Mouse (Mus musculus): Measurements from ENCODE around the gene Gm20604. TPM values are rescaled to one million over a fixed set of nuclear protein-coding genes. Genes with fewer than 3 reads are reported as not detected.

The Gm20604 gene
- polyA plus RNA-seq (2014; fragmentation: Illumina TruSeq; extraction: RNeasy Lipid Tissue Mini Kit (QIAGEN cat#74804); ENCODE audit: low read depth, low replicate concordance) = 74.1 TPM

DNA sequence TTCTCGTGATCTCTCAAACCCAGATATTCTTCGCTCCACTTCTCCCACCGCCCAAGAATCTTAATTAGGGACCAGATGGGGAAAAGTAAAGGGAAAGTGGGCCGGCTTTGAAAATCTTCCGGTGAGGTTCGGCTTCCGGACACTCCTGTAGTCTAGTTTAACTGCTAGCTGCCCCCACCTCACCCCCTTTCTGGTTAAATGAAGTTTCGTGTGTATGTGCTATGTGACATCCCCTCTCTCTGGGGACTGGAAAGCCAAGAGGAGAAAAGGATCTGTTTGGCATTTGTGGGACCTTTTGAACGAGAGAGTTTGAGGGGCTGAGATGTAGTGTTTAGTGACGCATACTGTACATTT, at the start of gene Gm20604:
Gene Gm20604 (minus strand): TSS at position 270 of the 354 bp plus-strand sequence.

DNA sequence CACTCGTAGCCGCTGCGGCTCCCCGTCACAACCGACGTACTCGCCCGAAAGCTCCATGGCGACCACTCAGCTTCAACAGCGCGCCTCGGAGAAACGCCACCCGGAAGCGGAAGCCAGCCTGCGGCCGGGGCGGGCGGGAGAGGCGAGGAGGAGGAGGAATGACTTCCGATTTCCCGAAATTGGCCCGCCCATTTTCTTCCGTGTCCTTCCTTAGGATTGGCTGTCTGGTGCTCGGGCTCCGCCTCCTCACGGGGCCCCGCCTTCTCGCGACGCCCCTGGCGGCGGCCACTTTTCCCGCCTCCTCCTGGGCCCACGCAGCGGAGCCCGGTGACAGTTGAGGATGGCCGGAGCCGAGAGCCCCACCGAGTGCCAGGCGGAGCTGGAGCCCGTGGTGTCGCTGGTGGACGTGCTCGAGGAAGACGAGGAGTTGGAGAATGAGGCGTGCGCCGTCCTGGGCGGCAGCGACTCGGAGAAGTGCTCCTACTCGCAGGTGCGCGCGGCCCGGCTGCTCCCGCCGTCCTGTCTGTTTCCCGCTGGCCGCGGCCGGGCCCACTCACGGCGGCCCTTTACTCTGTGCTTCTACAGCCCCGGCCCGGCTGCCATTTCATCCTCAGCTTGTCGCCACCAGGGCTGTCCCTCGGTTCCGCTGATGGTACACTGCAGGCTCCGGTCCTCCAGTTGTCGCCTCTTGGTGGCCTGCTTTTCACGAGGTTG, 626 bp downstream of the Gm20604 start, which contains the start of the genes Gm28051, Gon7 and Ubr7:
Gene Gm28051 (minus strand): TSS at position 77 of the 714 bp plus-strand sequence.
Gene Gon7 (minus strand): TSS at position 115 of the 714 bp plus-strand sequence.
Gene Ubr7 (plus strand): TSS at position 279 of the 714 bp plus-strand sequence.

DNA sequence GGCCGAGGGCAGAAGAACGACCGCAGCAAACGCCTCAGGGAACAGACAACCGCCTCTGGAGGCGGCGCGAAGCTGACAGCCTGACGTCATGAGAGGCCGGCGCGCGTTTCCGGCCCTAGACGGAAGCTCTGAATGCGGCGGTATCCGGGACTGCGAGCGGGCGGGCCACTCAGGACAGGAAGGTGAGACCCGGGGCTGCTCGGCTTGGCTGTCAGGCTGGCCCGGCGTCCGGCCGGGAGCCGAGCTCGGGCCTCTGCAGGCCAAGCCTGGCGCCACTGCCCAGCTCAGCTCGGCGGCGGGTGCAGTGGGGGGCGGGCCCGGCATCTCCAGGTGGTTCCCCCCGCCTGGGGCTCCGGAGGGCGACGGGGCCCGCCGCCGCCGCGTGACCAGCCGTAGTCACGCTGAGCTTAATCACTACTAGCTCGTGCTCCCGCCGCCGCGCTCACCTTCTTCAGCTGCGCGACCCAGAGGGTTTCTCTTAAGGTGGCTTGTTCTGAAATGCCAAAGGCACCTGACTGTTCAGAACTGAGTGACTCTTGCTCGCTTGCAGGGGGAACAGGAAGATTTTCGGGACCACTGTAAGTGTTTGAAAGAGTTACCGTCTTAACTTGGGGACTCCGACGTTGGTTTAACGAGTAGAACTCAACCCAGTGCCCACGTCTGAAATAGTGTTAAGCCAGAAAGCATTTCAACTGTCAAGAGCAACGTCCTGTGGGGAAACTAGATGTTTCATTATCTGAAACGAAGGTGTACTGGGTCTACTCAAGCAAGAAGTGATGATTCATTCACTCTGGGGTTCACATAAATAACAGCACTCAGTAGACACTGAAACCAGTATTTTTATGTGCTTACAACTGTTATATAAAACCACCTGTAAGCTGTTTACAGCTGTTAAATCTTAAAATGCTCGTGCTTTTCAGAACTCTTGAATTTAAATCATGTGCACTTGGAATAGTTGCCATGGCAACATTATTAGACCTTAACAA, 14.6 kb downstream of the Gm20604 start, which contains the start of the genes Moap1 and Tmem251:
Gene Moap1 (minus strand): TSS at position 73 of the 986 bp plus-strand sequence.
Gene Tmem251 (plus strand): TSS at position 174 of the 986 bp plus-strand sequence.

DNA sequence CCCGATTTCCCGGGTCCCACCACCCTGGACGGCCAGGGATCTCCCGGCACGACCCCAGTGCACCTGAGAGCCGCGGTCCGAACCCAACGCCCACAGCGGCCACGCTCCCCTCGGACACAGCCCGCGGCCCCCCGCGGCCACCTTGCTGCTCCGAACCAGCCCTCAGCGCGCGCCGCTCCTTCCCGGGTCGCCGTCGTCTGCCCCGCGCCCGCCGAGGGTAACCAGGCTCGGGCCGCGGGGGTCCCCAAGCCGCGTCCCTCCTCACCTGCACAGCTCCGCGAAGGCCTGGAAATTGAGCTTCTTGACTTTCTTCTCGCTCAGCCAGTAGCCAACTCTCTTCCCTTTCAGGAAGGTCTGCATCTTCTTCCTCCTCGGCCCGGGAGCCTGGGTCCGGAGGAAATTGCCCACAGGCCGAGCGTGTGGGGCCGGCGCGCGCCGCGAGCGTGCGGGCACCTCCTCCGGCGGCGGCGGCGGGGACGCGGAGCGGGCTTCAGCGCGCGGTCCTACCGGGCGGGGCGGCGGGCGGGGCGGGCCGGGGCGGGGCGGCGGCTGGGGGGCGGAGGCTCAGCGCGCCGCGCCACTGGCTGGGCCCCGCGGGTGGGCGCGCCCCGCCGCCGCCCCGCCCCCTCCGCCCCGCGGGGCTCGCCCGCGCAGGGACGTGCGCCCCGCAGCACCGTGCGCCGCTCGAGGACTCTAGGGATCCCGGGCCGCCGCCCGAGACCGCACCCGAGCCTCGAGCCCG, 53.8 kb downstream of the Gm20604 start, which contains the start of gene Itpk1:
Gene Itpk1 (minus strand): TSS at position 474 of the 742 bp plus-strand sequence.

Other genes with a start within 250 kb of the Gm20604 start
- 0.95 TPM for gene Chga, start 203.7 kb downstream of the Gm20604 start, polyA plus RNA-seq (2014; fragmentation: Illumina TruSeq; extraction: RNeasy Lipid Tissue Mini Kit (QIAGEN cat#74804); ENCODE audit: low read depth, low replicate concordance)
- 1.3 TPM for gene Itpk1, start 53.7 kb downstream of the Gm20604 start, polyA plus RNA-seq (2014; fragmentation: Illumina TruSeq; extraction: RNeasy Lipid Tissue Mini Kit (QIAGEN cat#74804); ENCODE audit: low read depth, low replicate concordance)
- 57.4 TPM for gene Moap1, start 15.0 kb downstream of the Gm20604 start, polyA plus RNA-seq (2014; fragmentation: Illumina TruSeq; extraction: RNeasy Lipid Tissue Mini Kit (QIAGEN cat#74804); ENCODE audit: low read depth, low replicate concordance)
- gene Tmem251, start 14.9 kb downstream of the Gm20604 start, polyA plus RNA-seq (2014; fragmentation: Illumina TruSeq; extraction: RNeasy Lipid Tissue Mini Kit (QIAGEN cat#74804); ENCODE audit: low read depth, low replicate concordance) = 3.4 TPM
- gene Gm28051, start 907 bp downstream of the Gm20604 start, polyA plus RNA-seq (2014; fragmentation: Illumina TruSeq; extraction: RNeasy Lipid Tissue Mini Kit (QIAGEN cat#74804); ENCODE audit: low read depth, low replicate concordance) = not detected
- 9.2 TPM for gene Gon7, start 869 bp downstream of the Gm20604 start, polyA plus RNA-seq (2014; fragmentation: Illumina TruSeq; extraction: RNeasy Lipid Tissue Mini Kit (QIAGEN cat#74804); ENCODE audit: low read depth, low replicate concordance)
- 106 TPM for gene Ubr7, start 705 bp downstream of the Gm20604 start, polyA plus RNA-seq (2014; fragmentation: Illumina TruSeq; extraction: RNeasy Lipid Tissue Mini Kit (QIAGEN cat#74804); ENCODE audit: low read depth, low replicate concordance)
- 61.4 TPM for gene Btbd7, start 119.8 kb upstream of the Gm20604 start, polyA plus RNA-seq (2014; fragmentation: Illumina TruSeq; extraction: RNeasy Lipid Tissue Mini Kit (QIAGEN cat#74804); ENCODE audit: low read depth, low replicate concordance)
- 900 TPM for gene Cox8c, start 140.6 kb upstream of the Gm20604 start, polyA plus RNA-seq (2014; fragmentation: Illumina TruSeq; extraction: RNeasy Lipid Tissue Mini Kit (QIAGEN cat#74804); ENCODE audit: low read depth, low replicate concordance)
- 0.69 TPM for gene Unc79, start 190.2 kb upstream of the Gm20604 start, polyA plus RNA-seq (2014; fragmentation: Illumina TruSeq; extraction: RNeasy Lipid Tissue Mini Kit (QIAGEN cat#74804); ENCODE audit: low read depth, low replicate concordance)